Mouse (Mus musculus) embryonic stem cell, embryonic (primary cell): ENCODE data around the gene Pld3.

Experiments used
- CTCF ChIA-PET, 4 experiments: fragments of 300-600 bp in 2 of 4; fragments of 350-600 bp in 2 of 4; sonication (Branson Sonifier 250); formaldehyde crosslinking; loops; one replicate each; lab custom pipeline; 2022; ENCODE audit warnings: inconsistent platforms in 2 of 4; lab: Charles Lee
- POLR2A ChIA-PET, 4 experiments: fragments of 300-600 bp in 2 of 4; fragments of 350-600 bp in 2 of 4; sonication (Branson Sonifier 250); formaldehyde crosslinking; loops; one replicate each; lab custom pipeline; 2022; ENCODE audit warnings: antibody characterized with exemption in 4 of 4, inconsistent platforms in 1 of 4; lab: Charles Lee

The Pld3 gene

DNA sequence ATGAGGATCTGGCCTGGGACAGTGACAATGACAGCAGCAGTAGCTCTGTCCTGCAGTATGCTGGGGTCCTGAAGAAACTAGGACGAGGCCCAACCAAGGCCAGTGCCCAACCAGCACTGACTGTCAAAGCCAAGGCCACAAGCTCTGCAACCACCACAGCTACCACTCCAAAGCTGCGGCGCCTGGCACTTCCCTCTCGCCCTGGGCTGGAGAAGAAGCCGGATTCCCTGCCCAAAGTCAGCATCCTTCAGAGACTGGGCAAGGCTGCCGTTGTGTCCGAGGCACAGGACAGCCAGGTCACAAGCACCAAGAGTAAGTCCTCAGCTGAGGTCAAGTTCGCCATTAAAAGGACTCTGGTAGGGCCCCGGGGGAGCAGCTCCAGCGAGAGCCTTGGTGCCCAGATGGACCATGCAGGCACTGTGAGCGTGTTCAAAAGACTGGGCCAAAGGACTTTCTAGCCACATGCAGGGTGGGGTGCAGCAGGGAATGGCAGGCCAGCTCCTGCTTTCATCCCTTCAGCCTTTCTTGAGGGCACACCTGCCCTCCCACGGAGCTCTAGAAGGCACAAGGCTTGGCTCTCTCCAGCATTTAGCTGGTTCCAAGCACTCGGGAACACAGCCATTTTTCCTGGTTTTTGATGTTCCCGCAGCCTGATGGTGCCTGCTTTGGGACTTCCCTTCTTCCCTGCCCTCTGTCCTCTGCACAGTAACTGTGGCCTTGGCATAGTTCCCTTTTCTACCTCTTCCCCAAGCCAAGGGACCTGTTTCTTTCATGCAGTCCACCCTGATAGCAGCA is 27.6 kb upstream of the Pld3 start:
- POLR2A ChIA-PET, result interaction anchor here in 2 of 4 experiments (0.5 to 3.4 kb wide), 19 partner anchors 8 to 348 kb away, joined by 3 to 12 read pairs (median 3); partner anchors contain the start of genes Akt2 (in 1 of the 2), Coq8b (in 1 of the 2) and Zfp607b (in 1 of the 2)
- CTCF ChIA-PET, result interaction anchor here in 2 of 4 experiments (0.5 to 1.0 kb wide), 4 partner anchors 31 to 131 kb away, joined by 3 to 4 read pairs (median 3); no protein-coding TSS in a partner anchor

DNA sequence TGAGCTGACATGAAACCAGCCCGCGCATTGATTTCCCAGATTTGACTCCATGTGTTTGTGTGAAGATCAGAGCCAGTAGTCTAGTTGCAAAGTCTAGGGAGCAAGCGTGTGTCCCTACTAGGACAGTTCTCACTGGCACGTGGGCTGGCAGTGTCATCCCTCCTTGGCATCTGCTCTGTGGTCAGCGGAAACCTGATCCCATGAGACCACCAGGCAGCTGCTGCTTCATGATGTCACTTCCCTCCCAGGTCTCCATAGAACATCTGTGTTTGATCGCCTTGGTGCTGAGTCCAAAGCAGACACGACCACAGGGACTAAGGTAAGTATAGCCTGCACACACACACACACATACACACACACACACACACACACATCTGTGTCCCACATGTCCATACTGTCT is 25.4 kb upstream of the Pld3 start:
- POLR2A ChIA-PET, result interaction anchor here in 1 of 4 experiments (1.1 kb wide), 1 partner anchor 9 kb away, joined by 3 read pairs; no protein-coding TSS in a partner anchor
- CTCF ChIA-PET, result interaction anchor here in 1 of 4 experiments (0.6 kb wide), 1 partner anchor 208 kb away, joined by 5 read pairs; no protein-coding TSS in a partner anchor

DNA sequence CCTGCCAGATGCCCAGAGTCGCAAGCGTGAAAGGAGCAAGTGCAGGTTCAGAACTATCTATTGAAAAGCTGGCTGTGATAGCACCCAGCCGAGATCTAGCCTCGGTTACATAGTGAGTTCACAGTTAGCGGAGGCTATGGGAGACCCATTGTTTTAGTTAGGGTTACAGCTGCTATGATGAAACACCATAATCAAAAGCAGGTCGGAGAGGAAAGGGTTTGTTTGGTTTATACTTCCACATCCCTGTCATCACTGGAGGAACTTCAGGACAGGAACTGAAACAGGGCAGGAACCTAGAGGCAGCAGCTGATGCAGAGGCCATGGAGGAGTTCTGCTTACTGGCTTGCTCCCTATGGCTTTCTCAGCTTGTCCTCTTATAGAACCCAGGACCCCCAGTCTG is 24.6 kb upstream of the Pld3 start:
- CTCF ChIA-PET, result interaction anchor here (0.6 to 1.9 kb wide), 15 partner anchors 9 to 1474 kb away, joined by 3 to 9 read pairs (median 4); partner anchors contain the start of gene Akt2 (in 1 of the 4)
- POLR2A ChIA-PET, result interaction anchor here in 2 of 4 experiments (0.8 to 2.5 kb wide), 13 partner anchors 8 to 87 kb away, joined by 3 to 13 read pairs (median 4); no protein-coding TSS in a partner anchor

DNA sequence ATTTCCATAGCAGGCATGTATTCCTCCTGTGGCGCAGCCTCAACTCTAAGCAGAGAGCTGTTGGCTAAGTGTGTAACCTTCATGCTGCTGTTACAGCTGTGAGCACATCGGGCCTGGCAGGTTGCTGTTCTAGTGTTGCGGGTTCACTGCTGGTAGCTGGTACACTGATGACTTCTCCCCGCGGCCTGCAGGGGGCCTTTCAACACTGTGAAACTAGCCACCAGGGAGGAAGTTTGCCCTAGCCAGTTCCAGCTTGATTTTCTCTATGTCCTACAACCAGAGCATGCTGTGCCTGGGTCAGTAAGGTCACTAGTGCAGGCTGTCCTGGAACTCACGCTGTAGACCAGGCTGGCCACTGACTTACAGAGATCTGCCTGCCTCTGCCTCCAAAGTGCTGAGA is 23.9 kb upstream of the Pld3 start:
- ChIA-PET POLR2A (interaction anchor here in 3 of 4 experiments (0.6 to 2.5 kb wide), 29 partner anchors 9 to 320 kb away, joined by 3 to 13 read pairs (median 4); partner anchors contain the start of genes Sertad1 (in 2 of the 3) and Akt2 (in 1 of the 3)), CTCF (interaction anchor here (0.5 to 1.9 kb wide), 27 partner anchors 9 to 1475 kb away, joined by 3 to 9 read pairs (median 4); partner anchors contain the start of gene Akt2 (in 1 of the 4))

DNA sequence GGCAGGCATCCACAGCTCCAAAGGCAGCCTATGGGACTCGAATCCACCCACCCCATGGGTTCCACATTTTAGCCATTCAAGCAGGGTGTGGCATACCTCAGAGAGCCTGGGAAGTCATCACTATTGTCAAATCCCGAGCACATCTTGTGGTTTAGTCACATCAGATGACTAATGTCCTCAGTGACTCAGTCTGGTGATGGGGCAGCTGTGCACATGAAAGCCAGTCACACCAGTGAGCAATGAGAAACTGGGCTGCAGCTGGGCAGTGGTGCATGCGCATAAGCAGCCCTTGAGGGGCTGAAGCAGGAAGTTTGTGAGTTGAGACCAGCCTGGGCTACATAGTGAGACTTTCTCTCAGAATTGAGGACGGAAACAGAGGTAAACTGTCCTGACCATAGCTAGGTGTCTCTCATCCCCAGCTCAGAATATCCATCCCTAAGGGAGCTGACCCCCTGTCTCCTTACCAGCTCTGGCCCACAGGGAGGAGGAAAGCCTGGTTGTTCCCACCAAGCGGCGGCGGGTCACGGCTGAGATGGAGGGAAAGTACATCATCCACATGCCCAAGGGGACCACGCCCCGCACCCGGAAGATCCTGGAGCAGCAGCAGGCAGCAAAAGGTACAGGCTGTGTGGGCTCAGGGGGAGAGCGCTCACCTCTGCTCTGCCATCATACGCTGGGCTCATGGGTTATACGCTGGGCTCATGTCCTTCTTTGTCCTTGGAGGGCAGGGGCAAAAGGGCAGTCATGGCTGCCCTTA is 21.3 kb upstream of the Pld3 start:
- ChIA-PET POLR2A (interaction anchor here (0.6 to 9.3 kb wide), 55 partner anchors 9 to 574 kb away, joined by 3 to 151 read pairs (median 4); partner anchors contain the start of genes 2310022A10Rik (in 2 of the 4), Akt2 (in 2 of the 4), Pld3 (in 2 of the 4) and Snrpa (in 2 of the 4)), CTCF (interaction anchor here in 3 of 4 experiments (0.6 to 1.3 kb wide), 10 partner anchors 9 to 154 kb away, joined by 3 to 8 read pairs (median 3); partner anchors contain the start of genes 2310022A10Rik (in 1 of the 3) and Pld3 (in 1 of the 3))

DNA sequence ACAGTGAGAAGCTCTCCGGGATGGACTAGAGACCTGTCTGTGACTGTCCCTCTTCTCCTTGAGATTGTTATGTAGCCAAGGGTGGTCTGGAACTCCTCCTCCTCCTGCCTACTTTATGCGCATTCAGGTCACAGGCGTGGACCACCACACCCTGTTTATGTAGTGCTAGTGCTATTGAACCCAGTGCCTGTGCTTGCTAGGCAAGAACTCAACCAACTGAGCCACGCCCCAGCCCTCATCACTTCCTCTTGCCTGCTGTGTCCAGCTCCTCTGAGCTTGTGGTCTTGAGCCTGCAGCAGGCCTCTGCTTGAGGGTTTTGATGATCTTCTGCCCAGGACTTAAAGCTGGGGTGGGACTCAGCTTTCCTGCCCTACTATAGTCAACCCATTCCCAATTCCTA is 19.1 kb upstream of the Pld3 start:
- ChIA-PET POLR2A (interaction anchor here in 3 of 4 experiments (0.5 to 9.3 kb wide), 40 partner anchors 9 to 393 kb away, joined by 3 to 151 read pairs (median 4); partner anchors contain the start of genes Akt2 (in 2 of the 3), BC024978 (in 1 of the 3), Map3k10 (in 1 of the 3) and Rab4b (in 1 of the 3)), CTCF (interaction anchor here in 3 of 4 experiments (0.5 to 1.4 kb wide), 6 partner anchors 9 to 73 kb away, joined by 3 to 10 read pairs (median 4); no protein-coding TSS in a partner anchor)

DNA sequence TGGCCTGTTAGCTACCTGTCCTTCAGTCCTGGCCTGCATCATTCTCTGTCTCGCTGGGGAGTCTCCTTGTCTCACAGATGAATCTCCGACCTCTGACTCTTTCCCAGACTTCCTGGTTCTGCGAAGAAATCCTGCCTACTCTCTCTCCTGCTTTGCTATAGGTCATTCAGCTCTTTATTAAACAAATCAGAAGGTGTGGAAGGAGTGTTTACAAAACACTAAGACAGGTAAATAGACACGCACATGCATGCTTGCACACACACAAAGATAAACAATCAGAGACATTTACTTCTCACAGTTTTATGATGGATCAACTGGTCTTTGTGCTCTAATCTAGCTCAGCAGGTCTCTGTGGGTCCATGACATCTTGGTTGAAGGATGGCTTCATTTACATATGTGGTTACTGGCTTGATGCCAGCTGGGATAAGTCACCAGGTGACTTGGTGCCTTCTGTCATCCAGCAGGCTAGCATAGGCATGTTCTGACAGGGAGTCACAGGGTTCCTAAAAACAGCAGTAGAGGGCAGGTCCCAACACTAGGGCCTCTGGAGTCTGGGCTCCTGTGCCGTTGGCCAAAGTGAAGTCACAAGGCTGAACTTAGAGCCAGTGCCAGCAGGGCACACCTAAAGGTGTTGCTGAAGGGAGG is 16.7 kb upstream of the Pld3 start:
- POLR2A ChIA-PET, result interaction anchor here (0.5 to 9.3 kb wide), 36 partner anchors 8 to 374 kb away, joined by 3 to 151 read pairs (median 4); partner anchors contain the start of genes Sertad1 (in 2 of the 4), Akt2 (in 1 of the 4), BC024978 (in 1 of the 4) and Snrpa (in 1 of the 4)
- CTCF ChIA-PET, result interaction anchor here (0.7 to 1.3 kb wide), 6 partner anchors 18 to 285 kb away, joined by 3 to 4 read pairs (median 3); no protein-coding TSS in a partner anchor

DNA sequence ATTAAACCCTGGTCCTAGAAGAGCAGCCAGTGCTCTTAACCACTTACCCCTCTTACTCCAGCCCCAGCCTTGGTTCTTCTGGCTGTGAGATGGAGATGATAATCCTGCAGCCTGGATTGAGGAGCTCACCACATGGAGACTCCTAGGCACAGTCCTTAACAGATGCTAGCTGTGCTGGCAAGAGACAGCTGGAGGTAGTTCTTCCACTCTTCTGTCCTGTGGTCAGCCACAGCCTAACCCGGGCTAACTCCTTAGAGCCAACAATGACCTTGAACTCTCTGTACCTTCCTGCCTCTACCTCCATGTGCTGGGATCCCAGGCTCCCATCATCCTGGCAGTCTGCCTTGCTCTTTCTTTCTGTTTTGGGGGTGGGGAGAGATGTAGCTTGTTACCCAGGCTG is 8.0 kb upstream of the Pld3 start:
- ChIA-PET POLR2A (interaction anchor here in 3 of 4 experiments (0.5 to 5.3 kb wide), 16 partner anchors 8 to 587 kb away, joined by 3 to 41 read pairs (median 5); partner anchors contain the start of gene Akt2 (in 1 of the 3)), CTCF (interaction anchor here in 2 of 4 experiments (0.8 to 2.2 kb wide), 2 partner anchors 34 to 35 kb away, joined by 3 to 6 read pairs; no protein-coding TSS in a partner anchor)

DNA sequence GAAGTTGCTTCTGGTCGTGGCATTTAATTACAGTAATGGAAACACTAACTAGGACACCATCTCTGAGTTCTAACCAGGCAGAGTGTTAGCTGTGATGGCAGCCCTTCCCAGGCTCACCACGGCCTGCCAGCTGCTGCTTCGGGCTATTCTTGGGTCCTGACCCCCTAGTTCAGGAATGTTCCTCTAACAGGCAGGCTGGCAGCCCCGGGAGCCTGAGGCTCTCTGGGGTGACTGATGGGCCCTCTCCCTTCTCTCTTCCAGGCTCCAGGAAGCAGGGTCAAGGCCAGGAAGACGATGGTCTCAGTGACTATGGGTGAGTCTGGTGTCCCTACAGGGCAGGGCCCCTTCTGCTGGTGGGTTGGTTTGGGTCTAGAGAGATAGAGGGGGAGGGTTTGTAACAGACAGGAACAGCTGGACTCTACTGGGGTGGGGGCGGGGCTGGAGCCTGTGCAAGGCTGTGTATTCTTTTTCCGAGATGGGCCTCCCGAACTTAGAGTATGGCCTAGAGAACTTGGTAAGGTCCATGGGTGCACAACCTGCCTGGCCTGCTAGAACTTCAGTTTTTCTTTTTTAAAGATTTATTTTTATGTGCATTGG is 7.4 kb upstream of the Pld3 start:
- ChIA-PET POLR2A (interaction anchor here (0.6 to 5.3 kb wide), 22 partner anchors 8 to 649 kb away, joined by 3 to 41 read pairs (median 4); partner anchors contain the start of gene Akt2 (in 1 of the 4)), CTCF (interaction anchor here in 2 of 4 experiments (0.6 to 2.2 kb wide), 3 partner anchors 34 to 272 kb away, joined by 3 to 6 read pairs (median 4); no protein-coding TSS in a partner anchor)

DNA sequence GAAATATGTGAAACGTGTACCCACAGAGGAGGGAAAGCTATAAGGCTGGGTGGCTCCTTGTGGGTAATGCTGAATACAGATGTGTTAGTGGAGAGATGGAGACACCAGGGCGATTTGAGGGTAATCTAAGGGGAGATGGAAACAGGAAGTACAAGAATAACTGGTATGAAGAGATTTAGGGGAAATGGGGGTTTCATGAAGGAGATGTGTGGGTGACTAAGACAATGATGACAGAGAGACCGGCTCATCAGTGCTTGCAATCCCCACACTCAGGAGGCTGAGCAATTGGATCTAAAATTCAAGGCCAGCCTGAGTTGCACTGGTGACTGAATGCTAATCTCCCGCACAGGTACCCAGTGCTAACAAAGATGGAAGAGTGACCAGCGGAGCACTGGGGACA is 948 bp downstream of the Pld3 start:
- POLR2A ChIA-PET, result interaction anchor here (0.6 to 3.2 kb wide), 12 partner anchors 8 to 65 kb away, joined by 3 to 13 read pairs (median 4); partner anchors contain the start of genes Akt2 (in 1 of the 4) and Sertad1 (in 1 of the 4)
- CTCF ChIA-PET, result interaction anchor here in 2 of 4 experiments (1.0 to 1.5 kb wide), 2 partner anchors 25 to 267 kb away, joined by 3 to 4 read pairs; no protein-coding TSS in a partner anchor

DNA sequence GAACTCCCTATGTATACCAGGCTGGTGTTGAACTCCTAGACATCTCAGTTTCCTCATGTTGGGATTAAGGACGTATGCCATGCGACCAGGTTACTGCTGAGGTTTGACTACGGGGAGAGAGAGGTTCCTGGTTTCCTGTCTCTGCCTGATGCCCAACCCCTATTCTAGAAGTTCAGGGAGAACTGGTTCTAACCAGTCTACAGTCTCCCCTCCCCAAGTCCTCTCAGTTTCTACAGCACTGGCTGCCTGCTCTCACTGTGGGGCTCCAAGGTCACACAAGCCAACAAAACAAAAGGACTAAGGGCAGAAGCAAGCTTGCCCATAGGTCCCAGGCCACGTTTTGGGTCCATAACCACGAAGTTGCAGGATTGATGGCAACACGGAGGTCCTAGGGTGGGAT is 3.4 kb downstream of the Pld3 start:
- CTCF ChIA-PET, result interaction anchor here (0.6 to 1.3 kb wide), 7 partner anchors 23 to 75 kb away, joined by 3 to 5 read pairs (median 3); no protein-coding TSS in a partner anchor
- POLR2A ChIA-PET, result interaction anchor here in 3 of 4 experiments (0.6 to 3.7 kb wide), 30 partner anchors 10 to 832 kb away, joined by 3 to 16 read pairs (median 3); partner anchors contain the start of genes Sertad1 (in 2 of the 3), Akt2 (in 1 of the 3), Ltbp4 (in 1 of the 3) and Rab4b (in 1 of the 3)

DNA sequence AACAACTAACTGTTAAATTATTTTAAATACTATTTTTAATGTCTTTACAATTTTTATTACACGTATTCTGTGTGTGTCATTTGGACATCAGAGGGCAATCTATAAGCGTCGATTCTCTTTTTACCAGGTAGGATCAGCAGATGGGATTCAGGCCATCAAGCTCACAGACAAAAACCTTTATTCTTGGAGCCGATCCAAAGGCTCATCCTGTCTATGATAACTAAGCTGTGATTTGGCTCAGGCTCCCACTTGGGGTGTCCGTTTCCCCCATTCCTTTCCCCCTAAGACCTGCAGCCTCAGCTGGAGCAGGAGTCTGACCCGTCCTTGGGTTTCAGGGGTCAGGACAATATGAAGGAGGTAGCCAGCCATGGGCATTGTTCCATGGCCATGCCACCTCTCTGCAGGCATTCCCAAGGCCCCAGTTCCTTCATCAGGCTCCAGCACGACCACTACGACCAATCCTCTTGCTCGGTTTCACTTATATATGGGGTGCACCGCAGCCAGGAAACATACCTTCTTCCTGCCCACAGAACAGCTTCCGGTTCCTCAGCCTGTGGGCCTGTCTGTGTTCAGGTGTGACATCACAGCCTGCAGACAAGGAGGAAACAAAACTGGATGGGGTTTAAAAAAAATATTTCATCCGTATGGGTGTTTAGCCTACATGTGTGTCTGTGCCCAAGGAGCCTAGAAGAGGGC is 8.2 kb downstream of the Pld3 start:
- ChIA-PET POLR2A (interaction anchor here in 3 of 4 experiments (0.6 to 1.5 kb wide), 10 partner anchors 21 to 571 kb away, joined by 3 to 5 read pairs (median 3); no protein-coding TSS in a partner anchor), CTCF (interaction anchor here in 2 of 4 experiments (0.9 to 1.4 kb wide), 4 partner anchors 18 to 148 kb away, joined by 3 to 5 read pairs (median 3); no protein-coding TSS in a partner anchor)

DNA sequence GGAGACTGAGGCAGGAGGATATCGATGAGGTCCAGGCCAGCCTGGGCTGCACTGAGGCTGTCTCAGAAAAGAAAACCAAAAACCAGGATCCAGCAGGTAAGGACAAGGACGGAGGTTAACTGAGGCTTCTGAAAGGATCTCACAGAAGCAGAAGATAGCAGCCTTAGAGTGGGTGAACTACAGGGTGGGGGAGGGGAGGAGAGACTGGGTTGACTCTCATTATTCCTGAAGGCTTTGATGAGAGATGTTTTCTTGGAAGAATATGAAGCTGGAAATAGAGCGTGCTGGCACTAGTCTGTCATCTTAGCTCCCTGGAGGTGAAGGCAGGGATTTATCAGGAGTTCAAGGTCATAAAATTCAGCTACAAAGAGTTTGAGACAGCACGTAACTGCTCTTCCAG is 9.2 kb downstream of the Pld3 start:
- ChIA-PET POLR2A (interaction anchor here in 3 of 4 experiments (0.6 to 1.4 kb wide), 6 partner anchors 10 to 106 kb away, joined by 3 to 9 read pairs (median 4); partner anchors contain the start of genes 2310022A10Rik (in 1 of the 3) and Pld3 (in 1 of the 3)), CTCF (interaction anchor here in 3 of 4 experiments (0.8 to 1.7 kb wide), 4 partner anchors 17 to 59 kb away, joined by 3 to 10 read pairs (median 4); no protein-coding TSS in a partner anchor)

DNA sequence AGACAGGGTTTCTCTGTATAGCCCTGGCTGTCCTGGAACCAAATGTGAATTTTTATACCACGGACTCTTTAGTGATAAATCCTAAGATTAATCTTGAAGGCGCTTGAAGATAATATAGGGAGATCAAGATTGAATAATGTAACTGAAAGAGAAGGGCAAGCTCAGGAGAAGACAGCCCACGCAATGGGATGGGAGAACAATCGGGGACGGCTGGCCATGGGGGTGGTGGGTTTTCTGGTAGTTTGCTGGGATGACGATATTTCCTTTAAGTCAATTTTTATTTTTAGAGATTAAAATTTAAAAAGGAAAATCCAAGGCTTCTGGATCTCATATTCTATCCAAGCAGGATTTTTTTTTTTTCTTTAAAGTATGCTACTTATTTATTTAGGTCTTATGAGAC is 10.0 kb downstream of the Pld3 start:
- CTCF ChIA-PET, result interaction anchor here in 3 of 4 experiments (0.6 to 2.3 kb wide), 9 partner anchors 10 to 103 kb away, joined by 3 to 15 read pairs (median 4); partner anchors contain the start of genes 2310022A10Rik (in 1 of the 3) and Pld3 (in 1 of the 3)
- POLR2A ChIA-PET, result interaction anchor here in 3 of 4 experiments (0.6 to 2.6 kb wide), 25 partner anchors 9 to 318 kb away, joined by 3 to 17 read pairs (median 5); partner anchors contain the start of genes 2310022A10Rik (in 2 of the 3), Akt2 (in 2 of the 3) and Pld3 (in 2 of the 3)
